ENCODE assay signal across 8 mouse cellular contexts in the genomic region with DNA sequence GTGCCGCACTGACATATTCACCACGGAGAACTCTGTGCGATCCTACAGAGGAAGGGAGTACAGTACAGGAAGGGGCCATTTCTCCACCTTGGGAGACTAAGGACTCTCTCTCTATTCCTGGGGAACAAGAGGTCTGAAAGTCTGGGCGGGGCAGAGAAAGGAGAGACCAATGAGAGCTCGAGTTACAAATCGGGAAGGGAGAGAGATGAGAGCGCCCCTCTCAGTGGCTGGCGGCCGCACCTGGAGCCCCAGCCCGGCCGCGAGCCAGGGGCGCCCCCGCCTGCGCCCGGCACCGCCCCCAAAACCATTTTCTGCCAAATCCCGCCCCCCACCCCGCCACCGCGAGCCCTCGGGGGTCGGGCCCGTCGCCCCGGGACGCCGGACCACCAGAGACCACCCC. TPM values are rescaled to one million over a fixed set of nuclear protein-coding genes. Genes with fewer than 3 reads are reported as not detected.
DNase-seq lines count a peak whose midpoint lies in the region; ATAC-seq and TF ChIP-seq lines count a peak whose summit lies in the region.

No protein-coding gene starts in this region.

- WGBS in forebrain, embryonic 15.5 days: under 1% methylated on average over 27 of the region's 28 CpGs
- under 1% methylated on average over 17 of the region's 28 CpGs for WGBS in liver, postnatal 0 days (ENCODE audit: insufficient replicate concordance)
- 3% methylated on average over 27 of the region's 28 CpGs for WGBS in olfactory bulb, adult 2 months

- intact Hi-C loops in heart, postnatal 25 days (cut with DNase I): loop anchor here (5.0 kb wide), 1 partner anchor 66 kb away; a partner anchor contains a TSS

- no peak for TF ChIP-seq CTCF in MEL (IDR thresholded peaks at IDR 0.05 in 2 of 3, conservative IDR thresholded peaks at IDR 0.05 in 1 of 3; ENCODE audit: control insufficient read depth in 1 of 3, insufficient read depth in 1 of 3, low read depth in 2 of 3, low read length in 3 of 3, poor library complexity in 1 of 3, severe bottlenecking in 1 of 3)
- no peak for TF ChIP-seq CTCF in liver, postnatal 0 days (IDR thresholded peaks at IDR 0.05; ENCODE audit: low read depth)
- TF ChIP-seq CTCF in olfactory bulb, adult 2 months (IDR thresholded peaks at IDR 0.05; ENCODE audit: insufficient read depth, low read depth, low read length): no peak

- peak overlapping the region; percentile 89 to 97 for H3K4me3 ChIP-seq in MEL (ENCODE audit: control insufficient read depth in 1 of 2, insufficient read depth in 1 of 2, low read depth in 2 of 2, low read length in 2 of 2)
- H3K4me3 ChIP-seq in forebrain, embryonic 15.5 days: peak overlapping the region; percentile 91
- peak overlapping the region; percentile 81 for H3K4me3 ChIP-seq in liver, postnatal 0 days (ENCODE audit: low read depth, low read length)
- H3K4me3 ChIP-seq in olfactory bulb, adult 2 months (ENCODE audit: insufficient read depth, low read depth, low read length): peak overlapping the region; percentile 99

- no peak overlapping the region for H3K27ac ChIP-seq in MEL (ENCODE audit: control insufficient read depth, low read depth, low read length)
- H3K27ac ChIP-seq in forebrain, embryonic 15.5 days (replicated peaks): peak overlapping the region; percentile 97
- peak overlapping the region; percentile 96 for H3K27ac ChIP-seq in liver, postnatal 0 days (ENCODE audit: low read depth)
- no peak overlapping the region for H3K27ac ChIP-seq in olfactory bulb, adult 2 months (ENCODE audit: insufficient read depth, low read depth, low read length)

- H3K9me3 ChIP-seq in MEL (replicated peaks; ENCODE audit: insufficient read depth, low read length): no peaks in the 10 kb centered on the region
- no peaks in the 10 kb centered on the region for H3K9me3 ChIP-seq in forebrain, embryonic 15.5 days
- H3K9me3 ChIP-seq in liver, postnatal 0 days (ENCODE audit: low read length): no peaks in the 10 kb centered on the region

- peak; percentile 88 for DNase-seq in MEL (ENCODE audit: low read depth, low spot score)
- DNase-seq in cerebellum, adult 11-12 months: peak; percentile 89
- peak; percentile 84 for DNase-seq in heart, postnatal 25 days (ENCODE audit: low spot score)
- DNase-seq in layer of hippocampus, adult 11-12 months (ENCODE audit: low spot score): peak; percentile 93
- DNase-seq in liver, postnatal 0 days: peak; percentile 90
- peak; percentile 81 to 86 for DNase-seq in thymus, adult 18-20 months

- ATAC-seq in forebrain, embryonic 15.5 days (replicated peaks): peak; percentile 83
- peak; percentile 66 for ATAC-seq in liver, postnatal 0 days

- H3K4me2 ChIP-seq in forebrain, embryonic 15.5 days (replicated peaks): peak overlapping the region; percentile 53
- H3K4me2 ChIP-seq in liver, postnatal 0 days (ENCODE audit: low read depth, low read length): peak overlapping the region; percentile 89

- no peak for TF ChIP-seq POLR2A in MEL (IDR thresholded peaks at IDR 0.05; ENCODE audit: control insufficient read depth in 1 of 2, insufficient read depth in 1 of 2, low read depth in 1 of 2, low read length in 2 of 2, poor library complexity in 1 of 2)
- peak; percentile 29; the same call in 1 of the 2 replicates for TF ChIP-seq POLR2A in olfactory bulb, adult 2 months (IDR thresholded peaks at IDR 0.05; ENCODE audit: insufficient read depth, low read depth, low read length)

- H3K9ac ChIP-seq in MEL (ENCODE audit: control insufficient read depth, low read depth, low read length, poor library complexity, severe bottlenecking): peak overlapping the region; percentile 94
- peak overlapping the region; percentile 93 for H3K9ac ChIP-seq in forebrain, embryonic 15.5 days (replicated peaks)
- H3K9ac ChIP-seq in liver, postnatal 0 days (replicated peaks): peak overlapping the region; percentile 86

- no peak for TF ChIP-seq RAD21 in MEL (IDR thresholded peaks at IDR 0.05; ENCODE audit: low read depth, low read length)

- no peaks in the 10 kb centered on the region for H3K27me3 ChIP-seq in MEL (ENCODE audit: control insufficient read depth in 1 of 2, insufficient read depth in 2 of 2, low read length in 2 of 2)
- no peaks in the 10 kb centered on the region for H3K27me3 ChIP-seq in forebrain, embryonic 15.5 days
- H3K27me3 ChIP-seq in liver, postnatal 0 days (ENCODE audit: insufficient read depth, low read length): 0 out of 2 replicates have a peak, but pooled peaks cover 3% of the 10 kb centered on the region

- peaks cover 0 to 2% of the 10 kb centered on the region in 2 experiments; a peak in 1 of 4 replicates for H3K36me3 ChIP-seq in MEL (ENCODE audit: control insufficient read depth in 1 of 2, insufficient read depth in 2 of 2, low read length in 2 of 2)
- H3K36me3 ChIP-seq in forebrain, embryonic 15.5 days: peaks cover 25% of the 10 kb centered on the region
- H3K36me3 ChIP-seq in liver, postnatal 0 days (replicated peaks; ENCODE audit: insufficient read depth, low read length): peaks cover 15% of the 10 kb centered on the region; the same call in 1 of the 2 replicates

- no peak for TF ChIP-seq EP300 in MEL (IDR thresholded peaks at IDR 0.05; ENCODE audit: low read depth in 1 of 2, low read length in 2 of 2)
- no peak for TF ChIP-seq EP300 in liver, postnatal 0 days (IDR thresholded peaks at IDR 0.05; ENCODE audit: low read depth)

- H3K4me1 ChIP-seq in MEL (ENCODE audit: control insufficient read depth in 1 of 2, insufficient read depth in 2 of 2, low read length in 2 of 2): peaks cover 0 to 12% of the 10 kb centered on the region in 2 experiments; a peak in 1 of 4 replicates
- H3K4me1 ChIP-seq in forebrain, embryonic 15.5 days: peaks cover 23% of the 10 kb centered on the region
- peaks cover 16% of the 10 kb centered on the region for H3K4me1 ChIP-seq in liver, postnatal 0 days (ENCODE audit: insufficient read depth)
- peaks cover 11% of the 10 kb centered on the region for H3K4me1 ChIP-seq in olfactory bulb, adult 2 months (ENCODE audit: control insufficient read depth, insufficient read depth, low read length)

- peaks cover 15% of the 10 kb centered on the region for H3K79me2 ChIP-seq in MEL (ENCODE audit: control insufficient read depth, insufficient read depth, low read length, poor library complexity)

TF ChIP-seq in MEL, 35 proteins besides CTCF, POLR2A, EP300 and RAD21 (continues in another document):
- TF ChIP-seq GATA1 (IDR thresholded peaks at IDR 0.05; ENCODE audit: low read depth, low read length) (no peak), TAL1 (IDR thresholded peaks at IDR 0.05; ENCODE audit: low read length) (no peak), UBTF (IDR thresholded peaks at IDR 0.05; ENCODE audit: borderline replicate concordance, insufficient read depth, low read depth, low read length) (no peak), MEF2A (IDR thresholded peaks at IDR 0.05; ENCODE audit: extremely low read depth, insufficient replicate concordance, low read depth, low read length, poor library complexity, severe bottlenecking) (no peak), SMC3 (IDR thresholded peaks at IDR 0.05; ENCODE audit: low read depth, low read length) (no peak), ZKSCAN1 (IDR thresholded peaks at IDR 0.05; ENCODE audit: low read depth, low read length) (no peak), ZC3H11A (IDR thresholded peaks at IDR 0.05; ENCODE audit: low read depth, low read length) (no peak), POLR2AphosphoS5 (IDR thresholded peaks at IDR 0.05; ENCODE audit: borderline replicate concordance, low read depth, low read length) (no peak), ELF1 (IDR thresholded peaks at IDR 0.05; ENCODE audit: low read depth, low read length) (0 out of 2 replicates have a peak, but pooled peaks have one; percentile 4), RCOR1 (IDR thresholded peaks at IDR 0.05; ENCODE audit: low read depth, low read length) (no peak), JUND (IDR thresholded peaks at IDR 0.05; ENCODE audit: low read depth, low read length) (no peak), TCF12 (IDR thresholded peaks at IDR 0.05; ENCODE audit: low read depth, low read length) (0 out of 2 replicates have a peak, but pooled peaks have one; percentile 9), TBP (IDR thresholded peaks at IDR 0.05; ENCODE audit: low read depth, low read length) (0 out of 2 replicates have a peak, but pooled peaks have one; percentile 26), MYC (IDR thresholded peaks at IDR 0.05; ENCODE audit: low read depth, low read length) (no peak), E2F4 (IDR thresholded peaks at IDR 0.05; ENCODE audit: borderline replicate concordance, low read depth, low read length) (no peak), MAX (IDR thresholded peaks at IDR 0.05; ENCODE audit: low read length) (no peak), NRF1 (IDR thresholded peaks at IDR 0.05; ENCODE audit: insufficient read depth, low read depth, low read length, poor library complexity, severe bottlenecking) (peak; percentile 24; the same call in 1 of the 2 replicates), ZMIZ1 (IDR thresholded peaks at IDR 0.05; ENCODE audit: low read depth, low read length) (no peak), USF2 (IDR thresholded peaks at IDR 0.05; ENCODE audit: borderline replicate concordance in 1 of 2, insufficient read depth in 1 of 2, low read depth in 1 of 2, low read length in 2 of 2) (no peak), USF1 (IDR thresholded peaks at IDR 0.05; ENCODE audit: low read depth, low read length) (0 out of 2 replicates have a peak, but pooled peaks have one; percentile 17), KAT2A (conservative IDR thresholded peaks at IDR 0.05; ENCODE audit: low read depth, low read length) (no peak), POLR2AphosphoS2 (IDR thresholded peaks at IDR 0.05; ENCODE audit: low read length) (no peak)

RNA-seq across cellular contexts. Expression of a gene that starts 1.0 kb away (rescaled TPM):
- 33.7 and 41.0 TPM in 2 replicates for total RNA-seq in MEL (2012; rRNA removed)
- polyA plus RNA-seq in MEL (2012; ENCODE audit: insufficient read depth in 1 of 2, insufficient read length in 2 of 2, low read depth in 1 of 2, low replicate concordance in 2 of 2, missing spikeins in 1 of 2): 10 to 100 TPM; 27.1 to 77.1 TPM
- 211 and 228 TPM in 2 replicates for polyA plus RNA-seq in forebrain, embryonic 15.5 days (2015; fragmentation: Nextera tagmentation; extraction: Ambion mirVana)
- 10 to 100 TPM; 72.0 to 78.2 TPM for total RNA-seq in heart, postnatal 25 days (2021)
- 12.3 and 12.8 TPM in 2 replicates for polyA plus RNA-seq in liver, postnatal 0 days (2015; fragmentation: Nextera tagmentation; extraction: Ambion mirVana)
- polyA plus RNA-seq in olfactory bulb, adult 2 months (2012; ENCODE audit: insufficient read depth, insufficient read length, low replicate concordance, missing spikeins): 395 and 462 TPM in 2 replicates

RNA-seq across cellular contexts. Expression of a gene that starts 46.2 kb away (rescaled TPM):
- 185 and 186 TPM in 2 replicates for total RNA-seq in MEL (2012; rRNA removed)
- polyA plus RNA-seq in MEL (2012; ENCODE audit: insufficient read depth in 1 of 2, insufficient read length in 2 of 2, low read depth in 1 of 2, low replicate concordance in 2 of 2, missing spikeins in 1 of 2): 100 to 1,000 TPM; 246 to 778 TPM
- 543 and 563 TPM in 2 replicates for polyA plus RNA-seq in forebrain, embryonic 15.5 days (2015; fragmentation: Nextera tagmentation; extraction: Ambion mirVana)
- total RNA-seq in heart, postnatal 25 days (2021): 10 to 100 TPM; 52.9 to 56.6 TPM
- 109 and 113 TPM in 2 replicates for polyA plus RNA-seq in liver, postnatal 0 days (2015; fragmentation: Nextera tagmentation; extraction: Ambion mirVana)
- polyA plus RNA-seq in olfactory bulb, adult 2 months (2012; ENCODE audit: insufficient read depth, insufficient read length, low replicate concordance, missing spikeins): not detected in 2 replicates

Comparison
In these comparisons a context has a peak if more than half of its experiments do, and no peak if none do; other contexts are left out.
1. H3K27ac ChIP-seq: peak in forebrain, embryonic 15.5 days (single experiment) and liver, postnatal 0 days (single experiment); none in MEL (single experiment) and olfactory bulb, adult 2 months (single experiment).
2. Peak in every context shown above with its lines, with median percentiles within 50 percentile points of each other: DNase-seq, H3K4me3 ChIP-seq and H3K9ac ChIP-seq.